Comparison of ENCODE assay signal across 8 mouse cellular contexts in genomic region chr8:126592771-126593571, GRCm38 (mm10). TPM values are rescaled to one million over a fixed set of nuclear protein-coding genes. Genes with fewer than 3 reads are reported as not detected.
A peak's percentile ranks its signal among the peaks of the same experiment; 100 is the strongest.
DNase-seq lines count a peak whose midpoint lies in the region; ATAC-seq lines count a peak whose summit lies in the region.

No protein-coding gene starts in this region.

- no peaks in the 10 kb centered on the region for H3K27me3 ChIP-seq in limb, embryonic 12.5 days

- WGBS in limb, embryonic 12.5 days: under 1% methylated on average over 94 of the region's 113 CpGs

- H3K9ac ChIP-seq in limb, embryonic 12.5 days (replicated peaks): peak overlapping the region; percentile 99

- peak overlapping the region; percentile 91 for H3K4me3 ChIP-seq in limb, embryonic 12.5 days (replicated peaks)

- H3K36me3 ChIP-seq in limb, embryonic 12.5 days: peaks cover 28% of the 10 kb centered on the region

- H3K4me2 ChIP-seq in limb, embryonic 12.5 days: peak overlapping the region; percentile 100

- H3K4me1 ChIP-seq in limb, embryonic 12.5 days (replicated peaks): peaks cover 61% of the 10 kb centered on the region

- DNase-seq in gastrocnemius, postnatal 14 days: peak; percentile 48
- DNase-seq in gastrocnemius, postnatal 25 days: no peak
- DNase-seq in NIH3T3 (ENCODE audit: low read depth): peak; percentile 65
- peak; percentile 54 for DNase-seq in embryo, embryonic 9.5 days (ENCODE audit: extremely low spot score)
- DNase-seq in heart, postnatal 14 days: peak; percentile 51 to 57
- DNase-seq in neural tube, embryonic 10.5 days (ENCODE audit: extremely low spot score, low spot score): peak; percentile 73
- peak; percentile 62 to 71 for DNase-seq in thymus, postnatal 36 days

- intact Hi-C loops in gastrocnemius, postnatal 14 days (cut with DNase I; ENCODE audit: low total_unique reads): loop anchor here (5.0 kb wide), 1 partner anchor 144 kb away; no protein-coding TSS in a partner anchor
- intact Hi-C loops in heart, postnatal 14 days (cut with DNase I): no loop called here

- peak overlapping the region; percentile 99 for H3K27ac ChIP-seq in limb, embryonic 12.5 days

- no peak for ATAC-seq in limb, embryonic 12.5 days (ENCODE audit: insufficient number of reproducible peaks, insufficient read depth, low FRiP score, low TSS enrichment, low read depth)

- H3K9me3 ChIP-seq in limb, embryonic 12.5 days: no peaks in the 10 kb centered on the region

RNA-seq across cellular contexts. Expression of gene Irf2bp2, which starts 0.8 kb away (rescaled TPM):
- total RNA-seq in gastrocnemius, postnatal 14 days (2021): 10 to 100 TPM; 38.7 to 45.5 TPM
- total RNA-seq in gastrocnemius, postnatal 25 days (2021): 10 to 100 TPM; 19.0 to 35.9 TPM
- 100 to 1,000 TPM; 124 to 140 TPM for total RNA-seq in heart, postnatal 14 days (2021)
- polyA plus RNA-seq in limb, embryonic 12.5 days (2016; fragmentation: Nextera tagmentation; extraction: Ambion mirVana): 9.3 and 11.0 TPM in 2 replicates
